Mouse (Mus musculus): ENCODE data around the gene Tspan9.

Tspan9 gene

DNA sequence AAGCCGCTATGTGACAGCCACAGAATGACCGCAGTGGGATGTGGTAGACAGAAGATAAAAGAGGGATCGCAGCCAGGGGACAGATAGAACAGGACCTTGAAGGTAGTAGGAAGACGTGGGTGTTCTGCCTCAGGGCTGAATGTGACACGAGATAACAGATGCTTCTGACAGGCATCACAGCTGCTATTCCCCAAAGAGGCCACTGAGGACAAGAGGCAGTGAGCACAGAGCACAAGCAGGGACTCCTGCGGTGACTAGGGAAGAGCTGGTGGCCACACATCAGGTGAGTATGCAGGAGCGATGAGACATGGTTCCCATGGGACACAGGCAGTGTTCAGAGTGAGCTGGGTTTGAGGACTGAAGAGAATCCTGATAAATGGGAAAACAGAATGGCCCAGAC is 173.7 kb downstream of the Tspan9 start:
- TF ChIP-seq GATA4 (IDR thresholded peaks at IDR 0.05; ENCODE audit: insufficient replicate concordance, low read length) = no peak

DNA sequence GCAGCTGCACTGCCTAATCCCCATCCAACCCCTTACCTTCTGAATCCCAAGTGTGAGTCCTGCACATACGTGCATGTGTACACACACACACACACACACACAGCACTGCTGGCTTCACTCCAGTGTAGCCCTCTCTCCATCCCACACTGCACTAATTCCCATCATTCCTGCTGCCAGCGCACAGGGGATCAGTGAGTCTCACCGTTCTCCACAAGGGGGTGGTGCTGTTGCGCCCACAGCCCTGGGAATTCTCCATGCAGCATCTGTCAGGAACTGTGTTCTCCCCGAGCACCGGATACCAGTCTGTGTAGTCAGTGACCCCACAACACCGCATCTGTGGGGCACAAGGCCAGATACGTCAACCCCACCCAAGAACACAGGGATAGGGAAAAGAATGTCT is 177.9 kb downstream of the Tspan9 start:
- TF ChIP-seq GATA4 (IDR thresholded peaks at IDR 0.05; ENCODE audit: insufficient replicate concordance, low read length) = no peak

DNA sequence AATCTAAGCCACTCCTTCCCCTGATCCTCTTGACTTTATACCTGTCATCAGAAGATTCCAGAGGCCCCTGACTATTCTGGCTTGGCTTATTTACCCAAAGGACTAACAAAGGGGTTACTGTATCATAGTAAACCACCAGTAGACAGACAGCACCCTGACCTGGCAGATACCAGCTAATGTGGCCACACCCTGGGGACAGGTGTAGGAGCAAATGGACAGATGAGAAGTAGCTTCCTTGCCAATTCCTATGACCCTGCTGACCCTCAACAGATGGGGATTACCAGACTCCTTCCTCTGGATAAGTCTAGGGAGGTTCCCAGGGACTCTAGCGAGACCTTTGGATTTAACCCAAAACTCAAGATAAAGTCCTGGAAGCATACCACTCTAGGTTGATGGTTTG is 183.2 kb downstream of the Tspan9 start:
- no peak for TF ChIP-seq GATA4 (IDR thresholded peaks at IDR 0.05; ENCODE audit: insufficient replicate concordance, low read length)

DNA sequence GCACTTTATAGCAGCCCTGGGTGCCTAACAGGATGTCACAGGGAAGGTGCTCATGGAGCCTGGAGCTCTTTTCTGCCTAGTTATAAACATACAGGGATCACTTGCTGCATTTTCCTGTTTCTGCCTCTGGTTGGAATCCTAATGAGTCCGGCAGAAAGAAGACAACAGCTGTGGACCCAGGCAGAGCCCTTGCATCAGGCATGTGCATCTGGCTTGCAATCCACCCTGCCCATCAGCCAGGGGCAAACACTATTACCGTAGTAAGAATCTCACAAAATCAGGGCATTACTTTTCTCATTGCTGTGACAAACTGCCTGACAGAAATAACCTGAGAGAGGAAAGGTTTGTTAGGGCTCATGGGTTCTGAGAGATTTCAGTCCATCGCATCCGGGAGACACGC is 187.2 kb downstream of the Tspan9 start:
- TF ChIP-seq GATA4 (IDR thresholded peaks at IDR 0.05; ENCODE audit: insufficient replicate concordance, low read length) = no peak

DNA sequence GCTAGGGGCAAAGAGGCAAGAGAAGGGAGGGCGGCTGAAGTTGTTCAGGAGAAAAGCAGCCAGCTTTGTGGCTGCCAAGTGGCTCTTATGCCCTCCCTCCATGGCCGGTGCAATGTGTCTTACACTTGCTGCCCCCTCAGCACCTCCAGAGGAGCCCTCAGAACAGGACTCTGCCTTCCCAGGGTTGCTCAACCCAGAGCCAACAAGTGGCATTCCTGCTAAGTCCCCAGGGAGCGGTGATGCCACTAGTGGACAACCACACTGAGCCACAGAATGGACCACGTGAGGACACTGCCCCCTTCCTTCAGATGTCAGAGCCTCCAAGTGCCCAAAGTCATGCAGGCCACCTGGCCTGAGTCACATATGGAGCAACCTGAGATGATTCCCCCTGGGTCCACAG is 190.3 kb downstream of the Tspan9 start:
- no peak for TF ChIP-seq GATA4 (IDR thresholded peaks at IDR 0.05; ENCODE audit: insufficient replicate concordance, low read length)

DNA sequence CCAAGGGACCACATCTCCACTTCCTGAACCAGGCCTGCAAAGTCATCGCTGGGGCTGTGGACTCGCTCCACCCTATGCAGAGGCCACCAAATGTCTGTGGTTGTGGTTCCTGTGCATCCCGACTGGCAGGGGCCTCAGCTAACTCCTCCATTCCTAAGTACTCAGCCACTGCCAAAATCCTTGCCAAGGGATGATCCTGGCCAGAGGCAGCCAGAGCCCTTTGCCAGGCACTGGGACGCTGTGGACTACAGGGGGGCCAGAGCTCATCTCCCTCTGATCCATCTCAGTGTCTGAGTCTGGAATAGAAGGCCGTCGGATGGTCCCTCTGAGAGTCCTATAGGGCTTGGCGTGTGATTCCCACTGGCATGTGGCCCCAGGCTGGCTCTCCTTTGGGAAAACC is 193.5 kb downstream of the Tspan9 start:
- TF ChIP-seq GATA4 (IDR thresholded peaks at IDR 0.05; ENCODE audit: insufficient replicate concordance, low read length) = no peak

DNA sequence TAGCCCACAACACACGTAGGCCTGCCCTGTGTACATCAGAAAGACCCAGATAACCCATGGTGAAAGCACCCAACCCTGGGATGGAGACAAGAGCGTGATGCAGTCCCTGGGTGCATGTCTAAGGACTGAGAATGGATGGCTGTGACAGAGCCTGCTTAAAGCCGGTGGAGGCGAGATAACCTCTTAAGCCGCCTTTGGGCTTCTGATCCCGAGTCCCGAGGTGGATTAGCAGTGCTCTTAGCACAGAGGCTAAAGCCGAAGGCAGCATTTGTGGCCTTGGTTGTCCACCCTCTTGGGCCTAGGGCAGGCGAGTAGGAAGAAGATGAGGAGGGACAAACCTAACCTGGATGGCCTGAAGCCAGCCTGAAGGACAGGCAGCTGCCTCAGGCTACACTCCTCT is 194.7 kb downstream of the Tspan9 start:
- TF ChIP-seq GATA4 (IDR thresholded peaks at IDR 0.05; ENCODE audit: insufficient replicate concordance, low read length) = no peak

DNA sequence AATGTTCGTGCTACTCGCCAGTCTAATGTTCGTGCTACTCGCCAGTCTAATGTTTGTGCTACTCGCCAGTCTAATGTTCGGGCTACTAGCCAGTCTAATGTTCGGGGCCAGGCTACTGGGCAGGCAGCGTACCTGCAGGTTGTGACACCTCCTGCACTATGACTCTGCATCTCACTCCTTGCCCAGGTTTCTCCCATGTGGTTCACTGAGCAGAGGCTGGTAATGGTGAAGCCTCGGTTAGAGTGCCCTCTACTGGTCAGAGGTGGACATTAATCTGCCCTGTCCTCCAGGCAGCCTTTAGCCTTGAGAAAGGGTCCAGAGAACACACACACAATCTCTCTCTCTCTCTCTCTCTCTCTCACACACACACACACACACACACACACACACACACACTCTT is 197.7 kb downstream of the Tspan9 start:
- TF ChIP-seq GATA4 (IDR thresholded peaks at IDR 0.05; ENCODE audit: insufficient replicate concordance, low read length) = no peak

DNA sequence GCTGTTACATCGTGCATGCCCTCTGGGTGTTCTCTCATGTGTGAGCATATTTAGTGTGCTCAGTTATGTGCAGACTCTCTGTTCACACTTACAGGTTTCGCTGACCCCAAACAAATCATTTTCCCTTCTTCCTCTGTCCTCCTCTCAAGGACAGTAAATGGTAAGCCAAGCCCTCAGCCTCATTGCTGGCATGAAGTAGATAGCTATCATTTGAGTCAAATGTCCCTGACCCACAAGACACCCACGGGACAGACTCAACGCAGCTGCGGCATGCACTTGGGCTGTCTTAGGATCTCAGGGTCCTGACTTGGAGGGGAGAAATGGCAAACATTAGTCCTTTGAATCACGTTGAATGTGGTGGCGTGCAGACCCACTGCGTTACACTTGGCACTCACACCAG is 201.0 kb downstream of the Tspan9 start:
- no peak for TF ChIP-seq GATA4 (IDR thresholded peaks at IDR 0.05; ENCODE audit: insufficient replicate concordance, low read length)

DNA sequence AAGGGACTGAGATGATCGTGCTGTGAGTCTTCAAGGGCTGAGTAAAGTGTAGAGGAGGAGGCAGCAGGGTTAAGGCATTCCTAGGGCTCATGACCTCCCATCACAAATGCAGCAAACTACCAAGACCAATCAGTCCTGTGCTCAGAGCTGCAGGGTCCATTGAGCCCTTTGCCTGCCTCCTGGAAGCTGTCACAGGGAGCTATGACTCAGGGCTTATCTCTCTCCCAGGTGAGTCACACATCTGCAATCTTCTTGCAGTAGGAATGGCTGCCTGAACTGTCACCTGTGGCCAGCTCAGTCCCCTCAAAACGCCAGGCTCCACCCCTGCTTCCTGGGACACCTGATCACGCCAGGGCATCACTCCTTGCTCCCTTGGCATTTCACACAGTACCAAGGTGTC is 208.3 kb downstream of the Tspan9 start:
- no peak for TF ChIP-seq GATA4 (IDR thresholded peaks at IDR 0.05; ENCODE audit: insufficient replicate concordance, low read length)

DNA sequence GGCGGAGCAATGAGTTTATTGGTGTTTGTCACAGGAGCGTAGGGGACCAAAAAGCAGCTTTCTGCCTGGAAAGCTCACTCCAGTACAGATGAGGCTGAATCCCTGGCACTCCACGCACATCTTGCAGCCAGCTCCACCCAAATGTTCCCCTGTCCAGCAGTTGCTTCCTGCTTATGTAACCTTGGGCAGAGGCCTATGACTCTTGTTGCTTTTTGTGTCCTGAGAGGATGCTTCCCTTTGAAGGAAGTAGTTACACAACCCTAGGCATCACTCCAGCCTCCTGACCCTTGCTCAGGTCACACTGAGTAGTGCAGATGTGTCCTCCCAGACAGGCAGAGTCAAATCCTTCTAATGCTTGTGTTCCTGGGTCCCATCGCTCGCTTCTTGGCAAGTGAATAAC is 209.6 kb downstream of the Tspan9 start:
- TF ChIP-seq GATA4 (IDR thresholded peaks at IDR 0.05; ENCODE audit: insufficient replicate concordance, low read length) = no peak

DNA sequence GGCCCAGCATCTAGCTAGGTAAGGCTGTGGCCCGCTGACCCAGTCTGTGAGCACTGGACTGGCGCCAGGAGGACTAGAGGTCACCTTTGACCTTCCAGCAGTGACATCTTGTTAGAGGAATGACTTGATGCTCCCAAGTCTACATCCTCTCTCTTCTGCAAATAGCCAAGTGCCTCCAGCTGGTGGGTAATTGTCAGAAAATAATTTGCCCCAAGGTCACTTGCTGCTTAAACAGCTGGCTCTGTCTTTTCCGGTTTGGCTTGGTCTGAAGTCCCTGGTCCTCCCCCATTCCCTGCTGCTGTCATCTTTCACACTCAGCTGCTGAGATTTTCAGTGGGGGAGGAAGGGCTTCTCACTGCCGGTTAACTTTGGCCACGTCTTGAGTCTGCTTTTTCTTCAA is 210.7 kb downstream of the Tspan9 start:
- TF ChIP-seq GATA4 (IDR thresholded peaks at IDR 0.05; ENCODE audit: insufficient replicate concordance, low read length) = no peak

DNA sequence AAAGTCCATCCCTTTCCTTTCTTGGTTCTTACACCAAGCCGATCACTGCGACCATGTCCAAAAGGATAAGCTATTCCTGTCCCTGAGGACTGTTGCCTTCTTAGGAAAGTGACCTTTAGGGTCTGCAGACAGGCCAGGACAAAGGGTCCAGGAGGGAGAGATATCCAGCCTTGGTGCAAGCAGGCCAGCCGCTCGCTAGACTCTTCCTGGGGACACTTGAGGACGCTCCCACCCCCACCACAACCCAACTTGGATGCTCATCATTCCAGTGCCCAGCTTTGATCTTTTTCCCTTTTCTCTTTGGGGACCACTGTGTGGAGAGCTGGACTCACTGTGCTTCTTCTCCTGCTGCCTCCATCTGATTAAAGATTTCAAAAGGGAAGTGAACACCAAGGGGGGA is 214.7 kb downstream of the Tspan9 start:
- TF ChIP-seq GATA4 (IDR thresholded peaks at IDR 0.05; ENCODE audit: insufficient replicate concordance, low read length) = no peak

DNA sequence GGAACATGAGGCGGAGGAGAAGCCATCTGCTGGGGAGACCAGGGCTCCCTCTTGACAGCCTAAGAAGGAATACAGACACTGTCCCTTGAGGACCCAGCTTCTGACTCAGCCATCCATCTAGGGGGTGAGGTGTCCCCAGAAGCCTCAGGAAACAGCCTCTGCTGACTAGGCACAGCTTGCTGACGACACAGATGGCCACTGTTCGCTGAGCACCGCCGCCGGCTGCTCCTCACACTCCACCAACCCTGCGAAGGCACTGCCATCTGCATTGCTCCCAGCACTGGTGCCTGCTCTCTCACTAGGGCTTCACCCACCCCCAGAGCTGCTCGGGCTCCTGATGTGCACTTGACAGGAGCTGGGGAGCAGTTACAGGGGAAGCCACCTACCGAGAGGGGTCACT is 217.5 kb downstream of the Tspan9 start:
- TF ChIP-seq GATA4 (IDR thresholded peaks at IDR 0.05; ENCODE audit: insufficient replicate concordance, low read length) = no peak

DNA sequence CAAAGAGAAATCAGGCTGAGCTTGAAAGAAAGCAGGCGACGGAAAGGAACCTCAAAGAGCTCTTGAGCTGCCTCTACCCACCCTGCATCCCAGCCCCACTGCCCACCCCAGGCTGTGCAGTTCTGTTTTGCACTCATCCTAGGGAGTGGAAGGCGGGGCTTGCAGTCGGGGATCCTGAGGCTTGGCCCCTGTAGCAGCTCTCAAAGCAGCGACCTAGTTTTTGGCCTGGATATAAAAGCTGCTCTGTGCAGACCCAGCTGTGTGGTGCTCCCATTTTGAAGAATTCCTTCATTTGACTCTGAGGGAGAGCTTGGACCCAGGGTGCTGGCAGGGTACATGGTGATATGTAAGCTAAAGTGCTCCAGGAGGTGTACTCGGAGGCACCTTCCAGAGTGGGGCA is 218.6 kb downstream of the Tspan9 start:
- TF ChIP-seq GATA4 (IDR thresholded peaks at IDR 0.05; ENCODE audit: insufficient replicate concordance, low read length) = no peak

DNA sequence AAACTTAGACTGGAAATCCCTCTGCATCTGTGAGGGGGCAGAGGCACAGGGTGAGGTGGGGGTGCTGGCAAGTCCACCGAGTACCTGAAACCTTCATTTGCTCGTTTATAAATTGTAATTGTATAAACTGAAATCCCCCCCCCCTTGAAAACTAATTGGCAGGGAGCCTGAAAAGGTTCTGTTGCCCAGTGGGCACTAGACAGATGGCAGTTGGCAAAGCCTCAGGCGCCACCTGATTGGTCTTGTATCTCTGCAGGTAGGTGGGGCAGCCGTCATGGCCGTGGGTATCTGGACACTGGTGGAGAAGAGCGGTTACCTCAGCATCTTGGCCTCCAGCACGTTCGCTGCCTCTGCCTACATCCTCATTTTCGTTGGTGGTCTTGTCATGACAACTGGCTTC is 220.1 kb downstream of the Tspan9 start:
- TF ChIP-seq GATA4 (IDR thresholded peaks at IDR 0.05; ENCODE audit: insufficient replicate concordance, low read length) = no peak

DNA sequence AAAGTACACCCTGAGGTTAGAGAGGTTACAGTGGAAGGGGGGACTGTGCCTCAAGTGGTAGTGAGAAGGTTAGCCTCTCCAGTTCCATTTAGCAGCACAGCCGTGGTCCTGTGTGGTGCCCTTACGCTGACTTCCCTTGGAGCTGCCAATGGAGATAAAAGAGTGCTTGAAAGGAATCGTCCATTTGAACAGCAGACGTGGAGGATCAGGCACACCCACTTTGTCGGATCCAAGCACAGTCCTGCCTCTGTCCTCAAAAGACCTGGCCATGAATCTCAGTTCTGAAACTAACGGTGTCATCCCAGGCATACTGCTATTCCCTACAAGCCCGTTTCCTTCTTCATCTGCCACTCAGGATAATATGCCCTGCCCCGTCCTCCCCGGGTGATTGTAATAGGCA is 221.4 kb downstream of the Tspan9 start:
- no peak for TF ChIP-seq GATA4 (IDR thresholded peaks at IDR 0.05; ENCODE audit: insufficient replicate concordance, low read length)

DNA sequence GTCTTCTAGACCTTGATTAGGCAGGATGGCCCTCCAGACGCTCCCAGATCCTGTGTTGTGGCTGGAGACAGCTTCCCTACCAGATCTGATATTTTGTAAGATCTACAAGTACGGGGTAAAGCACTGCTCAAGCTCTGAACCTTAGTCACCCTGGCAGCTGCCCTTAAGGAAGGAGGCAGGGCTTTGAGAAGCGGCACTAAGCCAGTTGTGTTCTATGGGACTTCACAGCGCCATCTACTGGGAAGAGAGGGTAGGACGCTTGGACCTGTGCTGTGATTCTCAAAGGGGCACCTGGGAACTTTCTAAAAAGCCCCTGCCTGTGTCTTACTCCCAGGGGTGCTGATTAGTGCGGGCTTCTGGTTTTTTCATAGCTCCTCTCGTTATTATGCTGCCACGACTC is 222.7 kb downstream of the Tspan9 start:
- TF ChIP-seq GATA4 (IDR thresholded peaks at IDR 0.05; ENCODE audit: insufficient replicate concordance, low read length) = no peak

Measured in liver, adult (tissue).